Mouse (Mus musculus) ES-Bruce4 (cell line): ENCODE results near the gene Gm49354.

Experiments
- CTCF ChIP-seq: IDR thresholded peaks from one replicate; pipeline ENCODE4 v1.8.1; 2011; ENCODE audit warnings: low read depth, low read length
- EP300 ChIP-seq: IDR thresholded peaks from 2 replicates; pipeline ENCODE4 v1.6.1; 2011; ENCODE audit warnings: low read depth, low read length; ENCODE audit not compliant: insufficient read depth
- POLR2A ChIP-seq: IDR thresholded peaks from one replicate; pipeline ENCODE4 v1.8.1; 2011; ENCODE audit warnings: low read length; ENCODE audit not compliant: insufficient read depth

DNA sequence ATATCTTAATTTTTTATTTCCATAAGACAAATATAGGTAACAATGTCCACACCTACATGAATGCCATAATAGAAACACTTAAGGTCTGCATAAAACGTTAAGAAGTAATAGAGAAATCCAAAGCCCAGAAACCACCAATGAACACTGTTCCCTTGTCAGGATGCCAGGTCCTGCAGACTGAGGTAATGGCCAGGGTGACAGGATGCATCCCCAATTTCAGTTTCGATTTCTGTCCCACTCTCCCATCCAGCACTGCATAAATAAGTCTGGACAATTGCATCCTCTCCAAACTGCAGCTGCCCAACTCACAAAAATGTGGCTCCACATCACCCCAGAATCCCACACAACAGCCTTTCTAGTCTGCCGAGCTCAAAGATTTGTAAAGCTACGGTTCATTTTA is 38.1 kb upstream of the Gm49354 start:
- TF ChIP-seq EP300, result no peak
- TF ChIP-seq POLR2A, result no peak
- TF ChIP-seq CTCF, result no peak
